Mouse (Mus musculus): Measurements from ENCODE around the gene Cldn18. TPM values are rescaled to one million over a fixed set of nuclear protein-coding genes. Genes with fewer than 3 reads are reported as not detected.

Cldn18 gene
- polyA plus RNA-seq, 1 experiment = not detected

DNA sequence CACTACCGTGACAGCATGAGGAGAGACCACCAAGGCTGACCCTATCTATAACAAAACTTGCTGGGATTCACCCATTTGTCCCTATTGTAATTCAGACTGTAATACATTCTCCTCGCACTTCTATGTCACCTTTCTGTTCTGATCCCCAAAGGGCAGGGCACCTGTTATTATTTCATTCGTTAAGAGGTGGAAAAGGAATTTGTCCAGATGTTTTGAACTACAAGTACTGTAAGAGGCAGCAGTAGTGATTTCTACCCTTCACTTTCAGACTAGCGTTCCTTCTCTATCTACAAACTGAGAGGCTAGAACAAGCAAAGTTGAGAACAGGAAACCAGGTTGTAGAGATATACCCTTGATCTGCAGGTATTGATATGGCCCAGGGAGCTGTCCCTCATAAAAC, 6.8 kb downstream of the Cldn18 start:
- TF ChIP-seq FLI1 (IDR thresholded peaks at IDR 0.05; ENCODE audit: low read length) (no peak), GATA1 (IDR thresholded peaks at IDR 0.05; ENCODE audit: borderline replicate concordance, low read length) (no peak)
- Histone ChIP-seq H3K36me3 (replicated peaks; ENCODE audit: low read length) (no peaks in the 10 kb centered on the region), H3K27me3 (replicated peaks) (no peaks in the 10 kb centered on the region), H3K4me3 (replicated peaks) (no peak overlapping the region), H3K9me3 (peaks cover 8% of the 10 kb centered on the region), H3K4me1 (no peaks in the 10 kb centered on the region)

- no peak overlapping the region for H3K4me3 ChIP-seq (replicated peaks)
These were observed 7.3 kb downstream of the Cldn18 start for GRCm38 (mm10) chr9:99709588-99710248.

DNA sequence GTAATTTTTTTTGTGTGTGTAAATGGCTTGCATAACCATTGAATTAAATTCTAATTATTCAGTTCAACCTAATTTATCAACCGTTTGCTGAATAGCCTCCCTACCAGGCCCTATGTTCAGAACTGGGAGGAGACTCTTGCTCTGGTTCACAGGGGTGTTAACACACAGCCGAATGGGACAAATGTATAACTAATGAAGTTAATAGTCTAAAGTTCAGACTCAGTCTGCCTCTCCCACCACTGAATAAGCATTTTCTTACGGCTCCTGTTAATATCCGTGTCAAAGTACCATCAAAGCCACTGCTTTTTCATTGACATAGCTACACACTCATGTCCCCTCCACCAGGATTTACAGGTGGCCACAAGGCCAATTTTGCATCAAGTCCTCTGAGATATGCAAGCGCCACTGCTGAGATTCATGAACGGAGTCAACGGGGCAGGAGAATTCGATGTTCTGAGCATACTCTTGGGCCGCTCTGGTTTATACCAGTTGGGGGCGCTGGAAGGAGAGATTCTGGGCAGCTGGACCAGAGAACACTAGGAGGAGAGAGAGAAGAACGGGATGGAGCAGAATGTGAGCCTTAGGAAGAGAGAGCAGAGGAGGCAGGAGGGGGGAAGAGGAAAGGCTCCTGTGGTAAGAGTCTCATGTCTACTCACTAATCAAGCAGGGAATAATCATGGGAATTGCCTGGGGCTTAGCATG, 9.5 kb downstream of the Cldn18 start:
- TF ChIP-seq GATA1 (IDR thresholded peaks at IDR 0.05; ENCODE audit: borderline replicate concordance, low read length) = no peak
- no peak for TF ChIP-seq FLI1 (IDR thresholded peaks at IDR 0.05; ENCODE audit: low read length)
- H3K36me3 ChIP-seq (replicated peaks; ENCODE audit: low read length) = no peaks in the 10 kb centered on the region
- peaks cover 19% of the 10 kb centered on the region for H3K9me3 ChIP-seq
- no peaks in the 10 kb centered on the region for H3K27me3 ChIP-seq (replicated peaks)
- H3K4me1 ChIP-seq = no peaks in the 10 kb centered on the region
- no peak overlapping the region for H3K4me3 ChIP-seq (replicated peaks)

More at GRCm38 (mm10) chr9:99709588-99710248, 7.3 kb downstream of the Cldn18 start:
- Histone ChIP-seq H3K4me1 (no peaks in the 10 kb centered on the region), H3K9me3 (peaks cover 13% of the 10 kb centered on the region), H3K27me3 (replicated peaks) (no peaks in the 10 kb centered on the region), H3K36me3 (replicated peaks; ENCODE audit: low read length) (no peaks in the 10 kb centered on the region)
- TF ChIP-seq GATA1 (IDR thresholded peaks at IDR 0.05; ENCODE audit: borderline replicate concordance, low read length) = no peak
- TF ChIP-seq FLI1 (IDR thresholded peaks at IDR 0.05; ENCODE audit: low read length) = no peak

- H3K4me1 ChIP-seq = no peaks in the 10 kb centered on the region
- no peaks in the 10 kb centered on the region for H3K36me3 ChIP-seq (replicated peaks; ENCODE audit: low read length)
- no peaks in the 10 kb centered on the region for H3K27me3 ChIP-seq (replicated peaks)
- TF ChIP-seq GATA1 (IDR thresholded peaks at IDR 0.05; ENCODE audit: borderline replicate concordance, low read length) (no peak), FLI1 (IDR thresholded peaks at IDR 0.05; ENCODE audit: low read length) (no peak)
- no peak overlapping the region for H3K4me3 ChIP-seq (replicated peaks)
- peaks cover 23% of the 10 kb centered on the region for H3K9me3 ChIP-seq
These were observed 10.8 kb downstream of the Cldn18 start for GRCm38 (mm10) chr9:99706264-99706663.

GRCm38 (mm10) chr9:99703711-99704110, 13.4 kb downstream of the Cldn18 start:
- Histone ChIP-seq H3K9me3 (peaks cover 20% of the 10 kb centered on the region), H3K27me3 (replicated peaks) (no peaks in the 10 kb centered on the region), H3K4me3 (replicated peaks) (no peak overlapping the region), H3K36me3 (replicated peaks; ENCODE audit: low read length) (no peaks in the 10 kb centered on the region), H3K4me1 (peaks cover 4% of the 10 kb centered on the region; the same call in 1 of the 2 replicates)
- no peak for TF ChIP-seq GATA1 (IDR thresholded peaks at IDR 0.05; ENCODE audit: borderline replicate concordance, low read length)
- TF ChIP-seq FLI1 (IDR thresholded peaks at IDR 0.05; ENCODE audit: low read length) = no peak

- H3K4me1 ChIP-seq = peaks cover 4% of the 10 kb centered on the region; the same call in 1 of the 2 replicates
- TF ChIP-seq FLI1 (IDR thresholded peaks at IDR 0.05; ENCODE audit: low read length) (no peak), GATA1 (IDR thresholded peaks at IDR 0.05; ENCODE audit: borderline replicate concordance, low read length) (no peak)
These were observed 14.9 kb downstream of the Cldn18 start for GRCm38 (mm10) chr9:99702215-99702614.

DNA sequence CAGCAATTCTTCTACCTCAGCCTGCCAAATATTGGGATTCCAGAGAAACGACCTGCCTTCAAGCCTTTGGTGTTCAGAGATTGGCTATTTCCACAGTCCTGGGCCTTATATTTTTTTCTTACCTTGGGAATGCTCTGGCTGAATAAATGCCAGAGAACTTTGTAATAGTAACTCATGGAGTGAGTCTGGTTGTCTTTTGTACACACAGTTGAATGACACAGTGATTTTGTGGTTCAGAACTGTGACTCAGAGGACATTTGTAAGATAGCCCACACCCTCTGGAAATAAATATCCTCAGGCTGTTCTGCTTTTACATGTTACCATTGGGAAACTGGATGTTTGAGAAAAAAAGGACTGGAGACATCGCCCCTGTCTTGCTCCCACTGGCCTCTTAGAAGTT, 15.9 kb downstream of the Cldn18 start:
- Histone ChIP-seq H3K9me3 (peaks cover 25% of the 10 kb centered on the region), H3K4me3 (replicated peaks) (no peak overlapping the region), H3K4me1 (peaks cover 4% of the 10 kb centered on the region; the same call in 1 of the 2 replicates), H3K27me3 (replicated peaks) (no peaks in the 10 kb centered on the region), H3K36me3 (replicated peaks; ENCODE audit: low read length) (no peaks in the 10 kb centered on the region)
- TF ChIP-seq GATA1 (IDR thresholded peaks at IDR 0.05; ENCODE audit: borderline replicate concordance, low read length) (no peak), FLI1 (IDR thresholded peaks at IDR 0.05; ENCODE audit: low read length) (no peak)

More at GRCm38 (mm10) chr9:99702215-99702614, 14.9 kb downstream of the Cldn18 start:
- Histone ChIP-seq H3K9me3 (peaks cover 25% of the 10 kb centered on the region), H3K36me3 (replicated peaks; ENCODE audit: low read length) (no peaks in the 10 kb centered on the region), H3K4me3 (replicated peaks) (no peak overlapping the region), H3K27me3 (replicated peaks) (no peaks in the 10 kb centered on the region)

DNA sequence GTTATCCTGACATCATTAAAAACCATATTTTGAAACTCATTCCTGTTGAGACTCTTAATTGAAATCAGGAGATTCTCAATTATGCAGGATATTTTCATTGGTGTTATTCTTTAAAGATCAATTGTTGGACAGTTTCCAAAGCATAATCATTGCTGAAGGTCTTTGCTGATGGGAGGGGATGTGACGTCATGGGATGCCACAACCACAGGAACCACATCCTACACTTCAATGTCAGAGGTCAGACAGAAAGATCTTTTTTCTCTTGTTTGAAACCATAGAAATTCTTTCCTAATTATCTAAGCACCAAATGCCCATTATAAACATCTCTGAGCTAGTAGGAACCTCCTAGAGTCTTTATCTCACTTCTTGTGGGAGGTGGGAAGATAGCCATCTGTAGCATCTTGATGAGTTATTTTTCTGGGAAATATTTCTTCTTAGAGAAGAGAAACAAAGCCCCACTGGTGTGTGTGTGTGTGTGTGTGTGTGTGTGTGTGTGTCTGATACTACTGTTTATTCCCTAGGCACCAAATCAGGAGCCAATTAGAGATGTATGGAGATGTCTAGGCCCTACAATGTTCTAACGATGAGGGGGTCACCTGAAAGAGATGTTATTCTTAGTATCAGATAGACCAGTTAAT, 17.2 kb downstream of the Cldn18 start:
- Histone ChIP-seq H3K36me3 (replicated peaks; ENCODE audit: low read length) (no peaks in the 10 kb centered on the region), H3K27me3 (replicated peaks) (no peaks in the 10 kb centered on the region), H3K4me1 (peaks cover 4% of the 10 kb centered on the region; the same call in 1 of the 2 replicates), H3K4me3 (replicated peaks) (no peak overlapping the region), H3K9me3 (peaks cover 23% of the 10 kb centered on the region; the same call in 1 of the 2 replicates)
- TF ChIP-seq FLI1 (IDR thresholded peaks at IDR 0.05; ENCODE audit: low read length) (no peak), GATA1 (IDR thresholded peaks at IDR 0.05; ENCODE audit: borderline replicate concordance, low read length) (no peak)

DNA sequence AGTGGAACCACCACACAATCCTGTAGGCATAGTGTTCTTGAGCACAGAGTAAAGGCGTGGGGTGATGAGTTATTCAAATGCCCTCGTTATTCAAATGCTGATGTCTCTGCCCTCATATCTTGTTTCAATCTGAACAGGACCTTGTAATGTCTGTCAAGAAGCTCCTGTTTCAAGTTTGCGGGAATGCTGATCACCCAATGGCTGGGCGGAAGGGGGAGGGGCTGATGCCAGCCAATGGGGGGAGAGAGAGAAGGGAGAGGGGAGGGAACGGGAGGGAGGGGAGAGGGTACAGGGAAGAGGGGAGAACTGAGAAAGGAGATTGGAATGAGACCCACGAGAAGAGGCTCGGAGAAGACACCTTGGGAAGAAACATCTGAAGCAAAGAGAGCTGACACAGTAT, 22.1 kb downstream of the Cldn18 start:
- Histone ChIP-seq H3K4me1 (peaks cover 4% of the 10 kb centered on the region; the same call in 1 of the 2 replicates), H3K4me3 (replicated peaks) (no peak overlapping the region), H3K36me3 (replicated peaks; ENCODE audit: low read length) (no peaks in the 10 kb centered on the region), H3K9me3 (peaks cover 16% of the 10 kb centered on the region; the same call in 1 of the 2 replicates), H3K27me3 (replicated peaks) (no peaks in the 10 kb centered on the region)
- no peak for TF ChIP-seq GATA1 (IDR thresholded peaks at IDR 0.05; ENCODE audit: borderline replicate concordance, low read length)
- TF ChIP-seq FLI1 (IDR thresholded peaks at IDR 0.05; ENCODE audit: low read length) = no peak

Data from megakaryocyte, embryonic 14.5 days (primary cell).